Mouse (Mus musculus) ES-CJ7 (cell line): ENCODE data around the gene Il15ra.
A peak's percentile ranks its signal among the peaks of the same experiment; 100 is the strongest.

Source experiments
- DNase-seq: peaks from one replicate; pipeline ENCODE4 v3.0.0; 2011; ENCODE audit warnings: low read depth, low spot score

Gene Il15ra

GRCm38 (mm10) chr2:11778087-11778823, 73.2 kb downstream of the Il15ra start:
- peak; percentile 89 for DNase-seq
